Mouse (Mus musculus): Measurements from ENCODE around the gene Doc2g. TPM values are rescaled to one million over a fixed set of nuclear protein-coding genes. Genes with fewer than 3 reads are reported as not detected.

Doc2g gene
- not detected for polyA plus RNA-seq (2014; fragmentation: Illumina TruSeq; extraction: RNeasy Lipid Tissue Mini Kit (QIAGEN cat#74804); ENCODE audit: low read depth, low replicate concordance)

DNA sequence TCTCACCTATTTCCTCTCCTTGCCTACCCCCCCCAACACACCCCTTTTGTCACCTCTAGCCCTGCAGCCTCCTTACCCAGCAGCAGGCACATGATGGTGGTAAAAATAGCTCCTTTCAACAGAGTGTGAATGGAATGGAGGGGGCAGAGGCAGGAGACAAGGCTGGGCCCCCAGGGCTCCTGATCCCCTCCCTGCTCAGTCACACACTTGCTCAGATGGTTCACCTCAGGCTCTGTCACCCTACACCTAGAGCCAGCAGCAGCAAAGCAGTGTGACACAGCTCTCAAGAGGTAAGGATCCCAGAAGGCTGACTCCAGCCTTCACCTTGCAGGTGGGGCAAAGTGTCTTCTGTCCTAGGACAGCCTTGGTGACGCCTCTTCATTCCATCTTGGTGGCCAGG, at the start of gene Doc2g:
Gene Doc2g, plus strand, starts transcription at position 202 of the 400 bp plus-strand sequence.

GRCm38 (mm10) chr19:3958470-3958869, 44.6 kb upstream of the Doc2g start, which contains the start of gene Aldh3b3:
Gene Aldh3b3, plus strand, starts transcription at chr19:3958645.

DNA sequence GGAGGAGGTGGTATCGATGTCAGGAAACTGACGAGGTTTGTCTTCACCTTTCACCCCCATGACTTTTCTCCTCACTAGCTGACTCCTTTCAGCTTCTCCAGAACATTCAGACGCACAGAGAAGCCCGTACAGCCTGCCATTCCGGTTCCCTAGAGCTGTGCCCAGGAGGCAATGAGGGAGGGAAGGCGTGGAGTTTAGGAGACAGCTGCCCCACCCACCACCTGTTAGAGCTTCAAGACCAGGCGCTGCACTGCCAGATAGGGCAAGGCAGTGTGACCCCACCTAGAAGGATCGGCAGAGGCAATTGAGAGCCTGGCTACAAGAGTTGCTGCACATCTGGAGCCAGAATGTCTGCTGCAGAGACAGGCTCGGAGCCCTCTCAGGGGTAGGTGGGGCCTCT, 30.9 kb upstream of the Doc2g start, which contains the start of gene Aldh3b2:
Gene Aldh3b2, plus strand, starts transcription at position 100 of the 400 bp plus-strand sequence.

DNA sequence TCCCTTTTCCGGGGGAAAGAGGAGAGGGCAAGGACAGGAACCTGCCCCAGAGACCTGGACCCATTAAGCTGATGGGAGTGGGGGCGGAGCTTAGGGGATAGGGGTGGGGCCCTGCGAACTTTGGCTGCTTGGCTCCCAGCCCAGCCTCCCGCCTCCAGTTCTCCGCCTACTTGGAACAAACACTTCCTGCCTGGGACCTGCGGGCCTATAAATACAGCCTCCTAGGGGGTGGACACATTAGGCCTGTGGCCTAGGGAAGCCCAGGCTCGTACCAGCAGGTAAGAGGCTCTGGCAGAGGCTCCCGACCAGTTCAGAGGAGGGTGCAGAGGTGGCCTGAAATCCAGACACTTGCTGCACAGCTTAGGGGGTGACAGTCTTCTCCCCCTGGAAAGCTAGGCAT, 16.8 kb upstream of the Doc2g start, which contains the start of gene Acy3:
Gene Acy3, plus strand, starts transcription at position 237 of the 400 bp plus-strand sequence.

DNA sequence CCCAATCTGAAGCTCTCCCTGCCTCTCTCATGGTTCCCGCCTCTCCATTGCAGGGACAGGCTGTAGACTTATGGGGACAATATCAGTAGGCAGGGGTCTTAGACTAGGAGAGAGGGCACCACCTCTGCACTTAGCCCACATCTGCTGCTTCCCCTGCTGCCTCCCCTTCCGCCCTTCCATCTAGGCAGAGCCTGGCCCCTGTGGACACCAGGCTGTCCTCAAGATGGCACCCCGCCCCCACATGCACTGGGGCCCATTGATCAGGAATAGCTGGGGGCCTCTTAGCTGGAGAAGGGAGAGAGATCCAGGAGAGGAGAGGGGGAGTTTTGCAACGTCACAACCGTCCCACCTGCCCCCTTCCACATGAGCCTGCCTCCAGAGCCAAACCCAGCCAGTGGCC, 10.7 kb upstream of the Doc2g start, which contains the start of gene Tbx10:
Gene Tbx10, plus strand, starts transcription at position 337 of the 400 bp plus-strand sequence.

DNA sequence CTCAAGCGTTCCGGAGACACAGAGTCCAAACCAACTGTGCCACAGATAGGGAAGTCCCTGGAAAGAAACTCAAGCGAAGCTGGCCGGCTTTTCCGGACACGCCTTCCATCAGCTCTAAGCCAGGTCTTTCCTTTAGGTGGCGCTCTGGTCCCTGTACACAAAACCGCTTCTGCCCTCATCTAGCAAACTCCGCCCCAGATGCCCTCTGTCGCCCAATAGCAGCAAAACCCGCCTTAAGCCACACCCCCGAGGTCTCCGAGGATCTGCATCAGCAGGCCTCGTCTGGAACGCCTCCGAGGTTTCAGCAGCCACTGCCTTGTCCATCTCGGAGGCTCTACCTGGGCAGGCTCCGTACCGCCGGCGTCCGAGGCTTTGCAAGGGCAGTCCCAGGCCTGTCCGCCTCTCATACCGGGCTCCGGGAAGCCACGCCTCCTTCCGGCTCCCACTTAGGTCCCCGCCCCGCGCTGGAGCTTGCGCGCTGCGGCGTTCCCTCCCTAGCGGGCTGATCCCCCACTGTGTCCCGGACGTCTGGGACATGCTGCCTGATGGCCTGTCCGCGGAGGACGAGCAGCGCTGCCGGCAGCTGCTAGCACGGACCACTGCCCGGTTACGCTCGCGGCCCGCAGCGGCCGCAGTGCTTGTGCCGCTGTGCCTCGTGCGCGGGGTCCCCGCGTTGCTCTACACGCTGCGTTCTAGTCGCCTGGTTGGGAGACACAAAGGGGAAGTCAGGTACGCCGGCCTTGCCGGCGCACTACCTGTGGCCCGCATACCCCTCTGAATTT, 2.8 kb upstream of the Doc2g start, which contains the start of the genes Nudt8 and Gm49405:
Gene Nudt8, plus strand, starts transcription at position 462 of the 782 bp plus-strand sequence.
Gene Gm49405, plus strand, starts transcription at position 508 of the 782 bp plus-strand sequence.

DNA sequence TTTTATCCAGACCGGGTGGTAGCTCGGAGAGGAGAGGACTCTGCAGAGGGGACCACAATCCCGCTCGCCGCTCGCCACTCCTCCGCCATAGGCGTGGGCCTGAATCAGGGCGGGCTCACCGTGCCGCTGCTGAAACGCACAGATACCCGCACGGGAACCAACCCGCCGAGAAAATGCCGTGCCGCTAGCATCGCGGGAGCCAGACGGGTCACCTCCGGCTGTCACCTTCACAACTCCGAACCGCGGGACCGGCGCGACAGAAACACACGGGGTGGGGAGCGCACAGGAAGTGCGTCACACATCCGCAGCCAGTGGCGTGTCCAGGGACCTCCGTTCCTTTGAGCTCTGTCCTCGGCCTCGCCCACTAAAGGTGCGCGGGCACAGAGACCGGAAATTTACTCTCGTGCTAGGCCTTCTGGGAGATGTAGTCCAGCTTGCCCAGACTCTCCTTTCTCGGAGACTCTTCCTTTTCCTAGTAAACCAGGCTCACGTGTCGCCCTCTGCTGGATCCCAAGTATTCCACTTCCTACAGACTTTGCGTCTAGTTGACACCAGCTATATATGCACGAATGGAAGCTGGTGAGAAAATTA, 9.4 kb downstream of the Doc2g start, which contains the start of gene Ndufv1:
Gene Ndufv1, minus strand, starts transcription at position 375 of the 591 bp plus-strand sequence.

GRCm38 (mm10) chr19:4037788-4038232, 34.7 kb downstream of the Doc2g start, which contains the start of gene Gstp1:
Gene Gstp1, minus strand, starts transcription at chr19:4037985.

GRCm38 (mm10) chr19:4045966-4046865, 43.1 kb downstream of the Doc2g start, which contains the start of gene Gstp2:
Gene Gstp2, minus strand, starts transcription at chr19:4046023.

Other genes with a start within 250 kb of the Doc2g start
- gene Kmt5b, start 235.9 kb upstream of the Doc2g start, polyA plus RNA-seq (2014; fragmentation: Illumina TruSeq; extraction: RNeasy Lipid Tissue Mini Kit (QIAGEN cat#74804); ENCODE audit: low read depth, low replicate concordance) = 117 TPM
- 78.9 TPM for gene Chka, start 151.5 kb upstream of the Doc2g start, polyA plus RNA-seq (2014; fragmentation: Illumina TruSeq; extraction: RNeasy Lipid Tissue Mini Kit (QIAGEN cat#74804); ENCODE audit: low read depth, low replicate concordance)
- gene Tcirg1, start 96.2 kb upstream of the Doc2g start, polyA plus RNA-seq (2014; fragmentation: Illumina TruSeq; extraction: RNeasy Lipid Tissue Mini Kit (QIAGEN cat#74804); ENCODE audit: low read depth, low replicate concordance) = not detected
- 4.6 TPM for gene Ndufs8, start 90.5 kb upstream of the Doc2g start, polyA plus RNA-seq (2014; fragmentation: Illumina TruSeq; extraction: RNeasy Lipid Tissue Mini Kit (QIAGEN cat#74804); ENCODE audit: low read depth, low replicate concordance)
- gene Aldh3b1, start 73.5 kb upstream of the Doc2g start, polyA plus RNA-seq (2014; fragmentation: Illumina TruSeq; extraction: RNeasy Lipid Tissue Mini Kit (QIAGEN cat#74804); ENCODE audit: low read depth, low replicate concordance) = 0.53 TPM
- not detected for gene Unc93b1, start 68.1 kb upstream of the Doc2g start, polyA plus RNA-seq (2014; fragmentation: Illumina TruSeq; extraction: RNeasy Lipid Tissue Mini Kit (QIAGEN cat#74804); ENCODE audit: low read depth, low replicate concordance)
- gene Aldh3b3, start 44.7 kb upstream of the Doc2g start, polyA plus RNA-seq (2014; fragmentation: Illumina TruSeq; extraction: RNeasy Lipid Tissue Mini Kit (QIAGEN cat#74804); ENCODE audit: low read depth, low replicate concordance) = 0.36 TPM
- gene Aldh3b2, start 31.0 kb upstream of the Doc2g start, polyA plus RNA-seq (2014; fragmentation: Illumina TruSeq; extraction: RNeasy Lipid Tissue Mini Kit (QIAGEN cat#74804); ENCODE audit: low read depth, low replicate concordance) = not detected
- 47.4 TPM for gene Acy3, start 16.7 kb upstream of the Doc2g start, polyA plus RNA-seq (2014; fragmentation: Illumina TruSeq; extraction: RNeasy Lipid Tissue Mini Kit (QIAGEN cat#74804); ENCODE audit: low read depth, low replicate concordance)
- not detected for gene Tbx10, start 10.6 kb upstream of the Doc2g start, polyA plus RNA-seq (2014; fragmentation: Illumina TruSeq; extraction: RNeasy Lipid Tissue Mini Kit (QIAGEN cat#74804); ENCODE audit: low read depth, low replicate concordance)
- 0.65 TPM for gene Nudt8, start 2.7 kb upstream of the Doc2g start, polyA plus RNA-seq (2014; fragmentation: Illumina TruSeq; extraction: RNeasy Lipid Tissue Mini Kit (QIAGEN cat#74804); ENCODE audit: low read depth, low replicate concordance)
- gene Gm49405, start 2.7 kb upstream of the Doc2g start, polyA plus RNA-seq (2014; fragmentation: Illumina TruSeq; extraction: RNeasy Lipid Tissue Mini Kit (QIAGEN cat#74804); ENCODE audit: low read depth, low replicate concordance) = not detected
- 9.9 TPM for gene Ndufv1, start 9.5 kb downstream of the Doc2g start, polyA plus RNA-seq (2014; fragmentation: Illumina TruSeq; extraction: RNeasy Lipid Tissue Mini Kit (QIAGEN cat#74804); ENCODE audit: low read depth, low replicate concordance)
- gene Gstp1, start 34.7 kb downstream of the Doc2g start, polyA plus RNA-seq (2014; fragmentation: Illumina TruSeq; extraction: RNeasy Lipid Tissue Mini Kit (QIAGEN cat#74804); ENCODE audit: low read depth, low replicate concordance) = 14.6 TPM
- gene Gstp2, start 42.7 kb downstream of the Doc2g start, polyA plus RNA-seq (2014; fragmentation: Illumina TruSeq; extraction: RNeasy Lipid Tissue Mini Kit (QIAGEN cat#74804); ENCODE audit: low read depth, low replicate concordance) = 10.1 TPM
- gene Gstp3, start 56.3 kb downstream of the Doc2g start, polyA plus RNA-seq (2014; fragmentation: Illumina TruSeq; extraction: RNeasy Lipid Tissue Mini Kit (QIAGEN cat#74804); ENCODE audit: low read depth, low replicate concordance) = not detected
- not detected for gene Cabp2, start 78.3 kb downstream of the Doc2g start, polyA plus RNA-seq (2014; fragmentation: Illumina TruSeq; extraction: RNeasy Lipid Tissue Mini Kit (QIAGEN cat#74804); ENCODE audit: low read depth, low replicate concordance)
- 0.73 TPM for gene Cdk2ap2, start 93.9 kb downstream of the Doc2g start, polyA plus RNA-seq (2014; fragmentation: Illumina TruSeq; extraction: RNeasy Lipid Tissue Mini Kit (QIAGEN cat#74804); ENCODE audit: low read depth, low replicate concordance)
- 0.20 TPM for gene Pitpnm1, start 96.7 kb downstream of the Doc2g start, polyA plus RNA-seq (2014; fragmentation: Illumina TruSeq; extraction: RNeasy Lipid Tissue Mini Kit (QIAGEN cat#74804); ENCODE audit: low read depth, low replicate concordance)
- gene Aip, start 122.5 kb downstream of the Doc2g start, polyA plus RNA-seq (2014; fragmentation: Illumina TruSeq; extraction: RNeasy Lipid Tissue Mini Kit (QIAGEN cat#74804); ENCODE audit: low read depth, low replicate concordance) = 1.3 TPM
- not detected for gene Gpr152, start 136.5 kb downstream of the Doc2g start, polyA plus RNA-seq (2014; fragmentation: Illumina TruSeq; extraction: RNeasy Lipid Tissue Mini Kit (QIAGEN cat#74804); ENCODE audit: low read depth, low replicate concordance)
- gene Cabp4, start 140.7 kb downstream of the Doc2g start, polyA plus RNA-seq (2014; fragmentation: Illumina TruSeq; extraction: RNeasy Lipid Tissue Mini Kit (QIAGEN cat#74804); ENCODE audit: low read depth, low replicate concordance) = not detected
- gene Coro1b, start 145.3 kb downstream of the Doc2g start, polyA plus RNA-seq (2014; fragmentation: Illumina TruSeq; extraction: RNeasy Lipid Tissue Mini Kit (QIAGEN cat#74804); ENCODE audit: low read depth, low replicate concordance) = 9.0 TPM
- gene Ptprcap, start 150.3 kb downstream of the Doc2g start, polyA plus RNA-seq (2014; fragmentation: Illumina TruSeq; extraction: RNeasy Lipid Tissue Mini Kit (QIAGEN cat#74804); ENCODE audit: low read depth, low replicate concordance) = 2.3 TPM
- gene Rps6kb2, start 160.0 kb downstream of the Doc2g start, polyA plus RNA-seq (2014; fragmentation: Illumina TruSeq; extraction: RNeasy Lipid Tissue Mini Kit (QIAGEN cat#74804); ENCODE audit: low read depth, low replicate concordance) = 2.2 TPM
- 0.49 TPM for gene Carns1, start 172.2 kb downstream of the Doc2g start, polyA plus RNA-seq (2014; fragmentation: Illumina TruSeq; extraction: RNeasy Lipid Tissue Mini Kit (QIAGEN cat#74804); ENCODE audit: low read depth, low replicate concordance)
- gene Tbc1d10c, start 188.0 kb downstream of the Doc2g start, polyA plus RNA-seq (2014; fragmentation: Illumina TruSeq; extraction: RNeasy Lipid Tissue Mini Kit (QIAGEN cat#74804); ENCODE audit: low read depth, low replicate concordance) = not detected
- gene Ppp1ca, start 188.8 kb downstream of the Doc2g start, polyA plus RNA-seq (2014; fragmentation: Illumina TruSeq; extraction: RNeasy Lipid Tissue Mini Kit (QIAGEN cat#74804); ENCODE audit: low read depth, low replicate concordance) = 97.3 TPM
- gene Rad9a, start 198.3 kb downstream of the Doc2g start, polyA plus RNA-seq (2014; fragmentation: Illumina TruSeq; extraction: RNeasy Lipid Tissue Mini Kit (QIAGEN cat#74804); ENCODE audit: low read depth, low replicate concordance) = 1.5 TPM
- 0.16 TPM for gene Clcf1, start 210.9 kb downstream of the Doc2g start, polyA plus RNA-seq (2014; fragmentation: Illumina TruSeq; extraction: RNeasy Lipid Tissue Mini Kit (QIAGEN cat#74804); ENCODE audit: low read depth, low replicate concordance)
- not detected for gene AC109138.7, start 211.0 kb downstream of the Doc2g start, polyA plus RNA-seq (2014; fragmentation: Illumina TruSeq; extraction: RNeasy Lipid Tissue Mini Kit (QIAGEN cat#74804); ENCODE audit: low read depth, low replicate concordance)
- not detected for gene Pold4, start 228.6 kb downstream of the Doc2g start, polyA plus RNA-seq (2014; fragmentation: Illumina TruSeq; extraction: RNeasy Lipid Tissue Mini Kit (QIAGEN cat#74804); ENCODE audit: low read depth, low replicate concordance)

Measured in kidney, adult 10 weeks (tissue).